23 mouse cellular contexts compared by ENCODE assay signal in genomic region chr11:119112721-119113120, GRCm38 (mm10). TPM values are rescaled to one million over a fixed set of nuclear protein-coding genes. Genes with fewer than 3 reads are reported as not detected.
DNase-seq lines count a peak whose midpoint lies in the region; ATAC-seq and TF ChIP-seq lines count a peak whose summit lies in the region.
"Had no signal": no experiment of that assay in that cellular context is flagged by ENCODE, and none has a peak within 500 bp of the region (broad histone marks: within the 10 kb centered on the region; RNA-seq: fewer than 3 reads in every experiment).

No protein-coding gene starts in this region.

- no peak overlapping the region for H3K9ac ChIP-seq in intestine, embryonic 16.5 days (ENCODE audit: low read depth, low read length)
- no peak overlapping the region for H3K9ac ChIP-seq in stomach, postnatal 0 days (ENCODE audit: low read length)
- no peak overlapping the region for H3K9ac ChIP-seq in lung, postnatal 0 days (replicated peaks; ENCODE audit: low read depth)
- H3K9ac ChIP-seq: embryonic facial prominence, embryonic 13.5 days; embryonic facial prominence, embryonic 15.5 days; forebrain, embryonic 13.5 days had no signal

- no peak for DNase-seq in limb, embryonic 10.5 days (ENCODE audit: low spot score)
- peak; percentile 56 for DNase-seq in stomach, postnatal 0 days (ENCODE audit: low spot score)
- DNase-seq in thymus, postnatal 36 days, result no peak
- no peak for DNase-seq in lung, postnatal 0 days (ENCODE audit: low spot score)
- DNase-seq: adrenal gland, adult 2 months; adrenal gland, postnatal 10 days; adrenal gland, postnatal 25 days; cerebellum, adult 11 months; cerebellum, adult 18-20 months; cerebellum, adult 8-10 months; cerebellum, adult 9-11 months; cerebellum, postnatal 14 days; cerebellum, postnatal 36 days; embryo, embryonic 11 days had no signal

- no peaks in the 10 kb centered on the region for H3K36me3 ChIP-seq in megakaryocyte, embryonic 14.5 days (replicated peaks; ENCODE audit: low read length)
- no peaks in the 10 kb centered on the region for H3K36me3 ChIP-seq in intestine, embryonic 16.5 days (ENCODE audit: control insufficient read depth, insufficient read depth, low read length)
- no peaks in the 10 kb centered on the region for H3K36me3 ChIP-seq in limb, embryonic 10.5 days
- H3K36me3 ChIP-seq in stomach, postnatal 0 days (ENCODE audit: control insufficient read depth, insufficient read depth, low read length), result no peaks in the 10 kb centered on the region
- H3K36me3 ChIP-seq in lung, postnatal 0 days (ENCODE audit: insufficient read depth, low read length), result no peaks in the 10 kb centered on the region
- H3K36me3 ChIP-seq: embryonic facial prominence, embryonic 13.5 days; embryonic facial prominence, embryonic 15.5 days had no signal

- no peak overlapping the region for H3K27ac ChIP-seq in intestine, embryonic 16.5 days (ENCODE audit: low read length)
- H3K27ac ChIP-seq in limb, embryonic 10.5 days, result peak overlapping the region; percentile 57; the same call in 1 of the 2 replicates
- H3K27ac ChIP-seq in stomach, postnatal 0 days (replicated peaks), result no peak overlapping the region
- H3K27ac ChIP-seq in lung, postnatal 0 days (ENCODE audit: low read length), result no peak overlapping the region
- H3K27ac ChIP-seq: embryonic facial prominence, embryonic 13.5 days; embryonic facial prominence, embryonic 15.5 days; forebrain, embryonic 13.5 days had no signal

- ATAC-seq in megakaryocyte, adult 5-6 weeks (ENCODE audit: poor library complexity, severe bottlenecking), result no peak
- ATAC-seq in intestine, embryonic 16.5 days, result peak; percentile 59; the same call in 1 of the 2 replicates
- ATAC-seq in stomach, postnatal 0 days (ENCODE audit: low FRiP score, low TSS enrichment), result peak; percentile 77
- ATAC-seq in lung, postnatal 0 days, result no peak
- ATAC-seq in monocyte, adult 5-6 weeks (replicated peaks; ENCODE audit: insufficient number of reproducible peaks, low FRiP score, low TSS enrichment, poor library complexity, severe bottlenecking), result no peak
- ATAC-seq: forebrain, embryonic 13.5 days; forebrain, embryonic 16.5 days had no signal

- no peak for TF ChIP-seq CTCF in stomach, postnatal 0 days (IDR thresholded peaks at IDR 0.05; ENCODE audit: low read depth)
- no peak for TF ChIP-seq CTCF in lung, postnatal 0 days (IDR thresholded peaks at IDR 0.05)

- H3K27me3 ChIP-seq in megakaryocyte, embryonic 14.5 days (replicated peaks), result peaks cover 76% of the 10 kb centered on the region
- no peaks in the 10 kb centered on the region for H3K27me3 ChIP-seq in intestine, embryonic 16.5 days (replicated peaks; ENCODE audit: control insufficient read depth, insufficient read depth, low read length)
- peaks cover 64% of the 10 kb centered on the region for H3K27me3 ChIP-seq in limb, embryonic 10.5 days (ENCODE audit: low read depth, poor library complexity, severe bottlenecking)
- H3K27me3 ChIP-seq in stomach, postnatal 0 days (ENCODE audit: control insufficient read depth, insufficient read depth, low read length), result no peaks in the 10 kb centered on the region
- no peaks in the 10 kb centered on the region for H3K27me3 ChIP-seq in lung, postnatal 0 days (replicated peaks; ENCODE audit: insufficient read depth, low read length)
- H3K27me3 ChIP-seq: embryonic facial prominence, embryonic 13.5 days; embryonic facial prominence, embryonic 15.5 days had no signal

- H3K4me2 ChIP-seq in intestine, embryonic 16.5 days (ENCODE audit: low read depth, low read length), result no peak overlapping the region
- no peak overlapping the region for H3K4me2 ChIP-seq in stomach, postnatal 0 days (replicated peaks; ENCODE audit: low read depth)
- H3K4me2 ChIP-seq in lung, postnatal 0 days (replicated peaks; ENCODE audit: low read depth, low read length), result no peak overlapping the region
- H3K4me2 ChIP-seq: embryonic facial prominence, embryonic 13.5 days; embryonic facial prominence, embryonic 15.5 days; forebrain, embryonic 13.5 days had no signal

- peak overlapping the region; percentile 42 for H3K4me3 ChIP-seq in megakaryocyte, embryonic 14.5 days (replicated peaks)
- no peak overlapping the region for H3K4me3 ChIP-seq in intestine, embryonic 16.5 days (ENCODE audit: low read length)
- no peak overlapping the region for H3K4me3 ChIP-seq in limb, embryonic 10.5 days
- no peak overlapping the region for H3K4me3 ChIP-seq in stomach, postnatal 0 days (ENCODE audit: low read depth, low read length)
- H3K4me3 ChIP-seq in lung, postnatal 0 days (ENCODE audit: low read depth, low read length), result no peak overlapping the region
- H3K4me3 ChIP-seq: embryonic facial prominence, embryonic 13.5 days; embryonic facial prominence, embryonic 15.5 days; erythroblast, embryonic 14.5 days; forebrain, embryonic 13.5 days had no signal

- H3K9me3 ChIP-seq in megakaryocyte, embryonic 14.5 days, result peaks cover 16% of the 10 kb centered on the region
- no peaks in the 10 kb centered on the region for H3K9me3 ChIP-seq in intestine, embryonic 16.5 days (ENCODE audit: control insufficient read depth, low read length)
- no peaks in the 10 kb centered on the region for H3K9me3 ChIP-seq in limb, embryonic 10.5 days (replicated peaks)
- H3K9me3 ChIP-seq in stomach, postnatal 0 days (ENCODE audit: control insufficient read depth, low read length), result no peaks in the 10 kb centered on the region
- H3K9me3 ChIP-seq in lung, postnatal 0 days (ENCODE audit: low read length), result no peaks in the 10 kb centered on the region
- H3K9me3 ChIP-seq: embryonic facial prominence, embryonic 15.5 days; forebrain, embryonic 13.5 days had no signal

- no peak for TF ChIP-seq EP300 in stomach, postnatal 0 days (optimal IDR thresholded peaks at IDR 0.05)
- no peak for TF ChIP-seq EP300 in lung, postnatal 0 days (IDR thresholded peaks at IDR 0.05)

- peaks cover 5% of the 10 kb centered on the region; the same call in 1 of the 2 replicates for H3K4me1 ChIP-seq in megakaryocyte, embryonic 14.5 days
- no peaks in the 10 kb centered on the region for H3K4me1 ChIP-seq in intestine, embryonic 16.5 days (ENCODE audit: control insufficient read depth, insufficient read depth, low read length)
- peaks cover 8% of the 10 kb centered on the region for H3K4me1 ChIP-seq in limb, embryonic 10.5 days
- no peaks in the 10 kb centered on the region for H3K4me1 ChIP-seq in stomach, postnatal 0 days (replicated peaks; ENCODE audit: control insufficient read depth, insufficient read depth)
- H3K4me1 ChIP-seq in lung, postnatal 0 days (ENCODE audit: insufficient read depth, low read depth, low read length), result no peaks in the 10 kb centered on the region
- H3K4me1 ChIP-seq: embryonic facial prominence, embryonic 15.5 days had no signal

RNA-seq across cellular contexts. Expression of gene Cbx4, which starts 26.7 kb away (rescaled TPM):
- polyA plus RNA-seq in megakaryocyte, embryonic 14.5 days (2012; ENCODE audit: insufficient read depth, low replicate concordance), result 49.2 and 111 TPM in 2 replicates
- total RNA-seq in megakaryocyte, adult 5-6 weeks (2015), result 15.3 and 15.5 TPM in 2 replicates
- 18.0 and 18.4 TPM in 2 replicates for total RNA-seq in megakaryocyte, adult 5-6 weeks (2017)
- 9.3 and 10.0 TPM in 2 replicates for polyA plus RNA-seq in intestine, embryonic 16.5 days (2015; fragmentation: Nextera tagmentation; extraction: Ambion mirVana)
- polyA plus RNA-seq in limb, embryonic 10.5 days (2016; fragmentation: Nextera tagmentation; extraction: Ambion mirVana), result 4.3 and 7.1 TPM in 2 replicates
- polyA plus RNA-seq in stomach, postnatal 0 days (2015; fragmentation: Nextera tagmentation; extraction: Ambion mirVana), result 9.6 and 11.2 TPM in 2 replicates
- 8.9 and 9.7 TPM in 2 replicates for polyA plus RNA-seq in lung, postnatal 0 days (2015; fragmentation: Nextera tagmentation; extraction: Ambion mirVana)
- 35.2 to 45.8 TPM (median 42.2 TPM) in 3 replicates for total RNA-seq in monocyte, adult 5-6 weeks (2017)

Comparison
In these comparisons a context has a peak if more than half of its experiments do, and no peak if none do; other contexts are left out.
1. ATAC-seq: peak in intestine, embryonic 16.5 days (single experiment) and stomach, postnatal 0 days (single experiment); none in megakaryocyte, adult 5-6 weeks (single experiment), lung, postnatal 0 days (single experiment) and monocyte, adult 5-6 weeks (single experiment).